Mouse (Mus musculus) cerebellum, postnatal 10 days (tissue): ENCODE measurements around the gene Tenm2.

Experiments
- DNase-seq, 2 experiments: peaks; one replicate each; pipeline ENCODE4 v3.0.0; 2021; ENCODE audit warnings: mixed read lengths in 2 of 2

Tenm2 gene

DNA sequence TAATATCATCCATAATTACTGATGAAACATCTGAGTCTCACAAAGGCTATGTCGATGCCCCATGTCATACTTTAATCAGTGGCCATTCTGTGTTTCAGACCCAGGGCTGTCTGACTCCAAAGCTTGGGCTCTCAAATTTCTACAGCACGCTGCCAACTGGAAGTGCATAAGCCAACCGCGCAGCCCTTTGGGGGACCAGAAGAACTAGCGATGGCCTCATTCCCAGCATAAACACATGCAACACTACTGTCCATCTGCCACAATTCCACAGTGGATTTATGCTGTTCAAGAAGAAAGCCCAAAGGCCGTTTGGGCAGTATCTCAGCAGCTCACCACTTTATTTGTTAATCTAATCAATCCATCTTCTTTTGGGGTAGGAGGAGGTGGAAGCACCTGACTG, 678.4 kb downstream of the Tenm2 start:
- DNase-seq, result peak; percentile 85 to 91

GRCm38 (mm10) chr11:36553286-36553685, 682.5 kb downstream of the Tenm2 start:
- no peak for DNase-seq

DNA sequence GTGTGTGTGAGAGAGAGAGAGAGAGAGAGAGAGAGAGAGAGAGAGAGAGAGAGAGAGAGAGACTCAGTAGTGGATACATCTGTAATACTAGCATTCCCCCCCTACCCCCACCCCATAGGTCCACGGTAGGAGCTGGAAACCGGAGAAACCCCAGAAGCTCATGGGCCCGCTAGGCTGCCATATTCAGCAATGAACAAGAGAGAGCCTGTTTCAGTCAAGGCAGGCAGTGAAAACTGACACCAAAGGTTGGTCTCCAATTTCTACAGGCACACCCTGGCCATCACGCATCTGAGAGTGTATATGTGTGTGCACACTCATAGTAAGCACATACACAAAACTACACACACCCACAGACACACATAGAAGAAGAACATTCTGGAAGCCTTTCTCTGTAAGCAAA, 685.1 kb downstream of the Tenm2 start:
- DNase-seq, result no peak

DNA sequence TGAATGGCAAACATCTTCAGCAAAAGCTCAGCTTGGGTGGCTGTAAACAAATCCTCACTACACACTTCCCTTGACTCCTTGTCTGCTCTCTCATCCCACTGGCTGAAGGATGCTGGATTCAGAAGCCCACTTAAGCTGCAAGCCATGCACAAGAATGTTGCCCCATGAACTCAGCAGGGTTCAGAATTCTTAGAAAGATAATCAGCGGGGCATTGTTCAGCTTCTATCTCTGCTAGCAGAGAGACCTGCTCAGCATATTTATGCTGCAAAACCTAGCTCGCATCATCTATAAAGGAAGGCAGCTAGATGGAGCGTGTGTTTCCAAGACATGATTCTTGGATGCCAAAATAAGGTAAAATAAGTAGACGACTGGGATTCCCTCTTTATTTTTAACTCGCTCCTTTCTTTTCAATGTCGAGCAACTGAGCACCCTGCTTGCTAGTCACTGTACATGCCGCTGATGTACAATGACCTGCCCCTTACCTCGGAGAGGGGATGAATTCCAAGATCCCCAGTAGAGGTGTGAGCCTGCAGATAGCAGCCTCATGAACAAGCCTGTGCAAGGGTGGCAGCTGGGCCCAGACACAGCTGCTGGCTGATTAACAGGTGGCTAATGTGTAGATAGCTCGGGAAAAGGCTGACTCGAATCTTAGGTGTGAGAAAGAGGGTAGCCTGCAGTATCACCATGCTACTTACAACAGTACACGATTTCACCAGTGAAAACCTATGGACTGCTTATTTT, 686.2 kb downstream of the Tenm2 start:
- no peak for DNase-seq

GRCm38 (mm10) chr11:36548139-36548538, 687.6 kb downstream of the Tenm2 start:
- no peak for DNase-seq

DNA sequence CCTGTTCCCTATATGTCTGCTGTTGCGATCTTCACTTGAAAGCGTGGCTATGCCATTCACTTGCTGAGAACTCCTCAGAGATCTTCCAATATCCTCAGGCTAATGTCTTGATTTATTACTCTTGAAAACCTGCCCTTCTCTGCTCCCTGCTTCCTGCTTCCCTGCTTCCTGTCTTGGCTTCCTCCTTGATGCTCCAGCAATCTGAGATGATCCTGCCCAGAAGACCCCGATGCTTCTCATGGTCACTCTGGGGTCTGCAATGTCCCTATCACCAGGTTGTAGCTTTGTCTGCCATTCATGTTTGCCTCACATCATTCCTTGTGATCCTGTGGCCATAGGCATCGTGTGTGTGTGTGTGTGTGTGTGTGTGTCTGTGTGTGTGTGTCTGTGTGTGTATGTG, 697.6 kb downstream of the Tenm2 start:
- DNase-seq, result no peak

- no peak for DNase-seq
These were observed 698.1 kb downstream of the Tenm2 start for GRCm38 (mm10) chr11:36537573-36538133.

- peak in 1 of 2 experiments; percentile 33 for DNase-seq
These were observed 700.2 kb downstream of the Tenm2 start for GRCm38 (mm10) chr11:36535591-36535990.

- no peak for DNase-seq
These were observed 704.1 kb downstream of the Tenm2 start for GRCm38 (mm10) chr11:36531614-36532013.

DNA sequence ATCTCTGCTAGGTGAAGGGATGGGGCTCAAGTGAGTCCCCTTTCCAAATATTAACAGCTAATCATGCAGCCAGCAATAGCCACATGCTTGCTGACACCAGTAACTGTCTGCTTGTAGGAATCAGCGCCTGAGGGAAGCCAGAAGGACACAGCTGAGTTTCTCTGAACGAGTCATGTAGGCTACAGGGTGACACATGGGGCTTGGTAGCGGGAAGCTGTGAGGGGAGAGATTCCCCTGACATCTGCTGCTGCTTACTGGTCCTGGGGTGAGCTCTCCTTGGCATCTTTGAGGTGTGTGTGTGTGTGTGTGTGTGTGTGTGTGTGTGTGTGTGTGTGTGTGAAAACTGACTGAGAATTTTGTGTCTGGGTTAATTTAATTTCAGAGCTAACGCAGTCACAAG, 708.3 kb downstream of the Tenm2 start:
- DNase-seq, result peak; percentile 25 to 37

DNA sequence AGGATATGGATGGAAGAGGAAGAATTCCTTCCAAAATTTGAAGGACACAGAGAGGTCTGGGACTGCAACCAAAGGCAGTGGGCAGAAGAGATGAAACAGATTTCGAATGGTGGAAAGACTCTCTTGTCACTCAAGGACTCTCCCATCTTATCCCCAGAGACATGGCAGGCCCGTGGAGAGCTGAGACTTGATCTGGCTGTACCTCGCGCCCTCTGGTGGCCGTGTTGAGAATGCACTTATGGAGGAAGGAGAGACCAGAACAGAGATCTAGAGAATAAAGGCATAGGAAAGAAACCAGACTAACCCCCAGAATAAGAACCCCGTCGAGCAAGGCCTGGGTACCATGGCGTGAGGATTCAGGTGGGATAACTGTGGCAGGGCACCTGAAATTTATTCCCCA, 709.4 kb downstream of the Tenm2 start:
- DNase-seq, result peak; percentile 91

GRCm38 (mm10) chr11:36512468-36512867, 723.3 kb downstream of the Tenm2 start:
- DNase-seq, result peak in 1 of 2 experiments; percentile 25

GRCm38 (mm10) chr11:36508312-36508711, 727.5 kb downstream of the Tenm2 start:
- DNase-seq, result no peak

- no peak for DNase-seq
These were observed 740.7 kb downstream of the Tenm2 start for GRCm38 (mm10) chr11:36494898-36495548.

GRCm38 (mm10) chr11:36492274-36492673, 743.5 kb downstream of the Tenm2 start:
- peak; percentile 66 to 78 for DNase-seq

GRCm38 (mm10) chr11:36490085-36490484, 745.7 kb downstream of the Tenm2 start:
- peak; percentile 64 to 69 for DNase-seq

DNA sequence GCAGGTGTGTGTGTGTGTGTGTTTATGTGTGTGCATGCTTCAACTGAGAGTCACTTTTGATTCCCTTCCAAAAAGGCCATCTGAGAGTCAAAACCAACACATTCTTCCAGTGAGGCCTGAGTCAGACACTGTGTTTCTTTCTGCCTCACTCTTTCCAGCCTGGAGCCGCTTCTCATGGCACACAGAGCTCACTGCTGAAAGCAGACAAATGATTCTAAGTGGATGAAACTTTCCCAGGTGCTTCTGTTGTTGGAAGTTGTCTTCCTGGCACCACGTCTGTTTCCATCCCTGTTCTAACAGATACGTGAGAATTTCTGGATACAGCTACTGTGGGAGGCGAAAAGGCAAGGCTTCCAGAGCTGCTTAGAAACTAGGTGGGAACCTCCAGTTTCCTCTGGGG, 747.1 kb downstream of the Tenm2 start:
- no peak for DNase-seq

DNA sequence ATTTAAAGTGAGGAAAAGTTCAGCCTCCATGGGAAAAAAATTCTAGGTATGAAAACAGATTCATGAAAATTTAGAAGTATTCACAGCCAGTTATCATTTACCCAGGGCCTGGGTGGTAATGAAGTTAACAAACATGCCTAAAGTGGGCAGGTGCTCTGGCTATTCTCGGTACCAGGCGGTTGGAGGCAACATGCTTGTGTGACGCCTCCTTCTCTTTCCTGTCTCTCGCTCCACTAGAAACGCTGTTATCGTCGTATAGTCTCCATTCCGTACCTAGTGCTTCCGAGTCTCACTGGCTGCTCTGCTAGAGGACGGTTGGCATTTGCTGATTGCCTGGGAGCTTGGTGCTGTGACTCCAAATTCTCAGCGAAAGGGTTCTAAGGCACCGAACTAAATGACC, 749.7 kb downstream of the Tenm2 start:
- DNase-seq, result no peak

DNA sequence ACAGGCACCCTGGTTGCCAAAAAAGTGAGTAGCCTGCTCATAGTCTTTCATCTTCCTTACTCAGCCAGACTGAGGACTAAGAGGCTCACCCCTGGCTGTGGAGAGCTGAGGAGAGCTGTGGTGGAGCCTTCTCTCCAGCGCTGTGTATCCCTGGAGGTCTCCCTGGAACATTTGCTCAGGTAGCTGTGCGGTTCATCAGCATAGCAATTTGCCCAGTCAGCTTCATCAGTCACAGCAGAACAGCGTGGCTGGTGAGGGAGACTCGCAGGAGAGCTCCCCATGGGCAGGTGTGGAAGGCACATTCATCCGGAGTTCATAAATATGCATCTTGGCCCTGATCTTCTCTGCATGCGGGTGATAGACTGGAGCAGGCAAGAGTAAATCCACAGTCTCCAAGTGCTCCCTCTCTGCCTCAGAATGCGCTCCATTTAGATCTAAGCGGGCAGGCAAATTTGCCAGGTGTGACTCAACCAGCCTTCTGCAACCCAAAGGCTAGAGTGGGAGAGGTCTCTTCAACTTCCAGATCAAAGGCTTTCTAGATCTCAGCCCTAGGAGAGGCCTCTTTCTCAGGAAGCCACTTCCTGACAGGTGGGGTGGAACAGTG, 751.2 kb downstream of the Tenm2 start:
- no peak for DNase-seq

DNA sequence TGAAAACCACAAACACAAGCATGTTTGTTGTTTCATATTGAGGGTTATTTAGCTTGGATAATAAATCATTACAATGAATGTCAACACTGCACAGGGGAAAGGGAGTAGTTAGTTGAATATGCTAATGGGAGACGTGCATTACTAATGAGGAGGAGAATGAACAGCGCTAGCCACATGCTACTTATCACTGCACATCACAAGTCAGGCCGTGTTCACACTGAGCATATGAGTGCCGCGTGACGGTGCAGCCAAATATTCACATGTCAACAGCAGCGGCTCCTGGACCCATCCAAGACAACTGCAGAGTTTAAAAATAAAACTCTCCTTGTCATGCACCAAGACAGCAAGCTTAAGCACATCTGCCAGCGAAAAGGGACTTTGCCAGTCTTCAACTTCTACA, 753.6 kb downstream of the Tenm2 start:
- no peak for DNase-seq

DNA sequence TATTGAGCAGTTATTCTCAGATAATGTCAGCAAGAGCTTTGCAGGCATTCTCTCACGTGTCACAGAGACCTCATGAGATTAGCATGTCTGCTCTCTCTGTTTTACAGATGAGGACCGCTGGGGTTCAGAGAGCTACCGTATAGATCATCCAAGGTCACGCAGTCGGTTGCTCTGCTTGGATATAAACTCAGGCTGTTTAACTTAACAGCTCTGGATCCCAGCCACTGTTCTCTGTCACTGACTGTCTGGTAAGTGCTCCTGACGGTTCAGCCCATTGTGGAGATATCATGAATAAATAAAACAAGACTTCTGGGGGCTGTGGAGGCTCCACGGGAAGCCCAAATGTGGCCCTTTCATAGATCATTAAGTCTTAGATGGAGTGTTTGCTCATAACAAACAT, 754.2 kb downstream of the Tenm2 start:
- DNase-seq, result no peak

- DNase-seq, result no peak
These were observed 754.7 kb downstream of the Tenm2 start for GRCm38 (mm10) chr11:36481086-36481485.

- DNase-seq, result peak; percentile 52 to 75
These were observed 765.8 kb downstream of the Tenm2 start for GRCm38 (mm10) chr11:36469811-36470551.
